Mouse (Mus musculus): ENCODE data around the gene Wdr18. TPM values are rescaled to one million over a fixed set of nuclear protein-coding genes. Genes with fewer than 3 reads are reported as not detected.

The Wdr18 gene
- total RNA-seq, 1 experiment from 2014 or later, result 27.2 TPM

GRCm38 (mm10) chr10:79974087-79974486 is 14.1 kb downstream of the Wdr18 start:
- ATAC-seq (replicated peaks; ENCODE audit: low read depth, poor library complexity, severe bottlenecking), result no peak

GRCm38 (mm10) chr10:79974668-79975067 is 14.7 kb downstream of the Wdr18 start:
- 0 out of 2 replicates have a peak, but pooled peaks have one; percentile 37 for ATAC-seq (replicated peaks; ENCODE audit: low read depth, poor library complexity, severe bottlenecking)

- no peak for ATAC-seq (replicated peaks; ENCODE audit: low read depth, poor library complexity, severe bottlenecking)
These were observed 16.2 kb downstream of the Wdr18 start for GRCm38 (mm10) chr10:79976071-79976721.

- no peak for ATAC-seq (replicated peaks; ENCODE audit: low read depth, poor library complexity, severe bottlenecking)
These were observed 16.8 kb downstream of the Wdr18 start for GRCm38 (mm10) chr10:79976722-79977107.

- ATAC-seq (replicated peaks; ENCODE audit: low read depth, poor library complexity, severe bottlenecking), result no peak
These were observed 17.4 kb downstream of the Wdr18 start for GRCm38 (mm10) chr10:79977324-79977723.

- ATAC-seq (replicated peaks; ENCODE audit: low read depth, poor library complexity, severe bottlenecking), result no peak
These were observed 18.1 kb downstream of the Wdr18 start for GRCm38 (mm10) chr10:79978061-79978460.

GRCm38 (mm10) chr10:79979401-79980155 is 19.6 kb downstream of the Wdr18 start:
- ATAC-seq (replicated peaks; ENCODE audit: low read depth, poor library complexity, severe bottlenecking), result no peak

- no peak for ATAC-seq (replicated peaks; ENCODE audit: low read depth, poor library complexity, severe bottlenecking)
These were observed 23.3 kb downstream of the Wdr18 start for GRCm38 (mm10) chr10:79983205-79983604.

GRCm38 (mm10) chr10:79983670-79984069 is 23.7 kb downstream of the Wdr18 start:
- no peak for ATAC-seq (replicated peaks; ENCODE audit: low read depth, poor library complexity, severe bottlenecking)

- ATAC-seq (replicated peaks; ENCODE audit: low read depth, poor library complexity, severe bottlenecking), result peak; percentile 42
These were observed 24.4 kb downstream of the Wdr18 start, which contains the start of gene Tmem259 for GRCm38 (mm10) chr10:79984195-79984816. Gene Tmem259, minus strand, starts transcription at chr10:79984330.

GRCm38 (mm10) chr10:79984871-79985270 is 24.9 kb downstream of the Wdr18 start:
- peak; percentile 73 for ATAC-seq (replicated peaks; ENCODE audit: low read depth, poor library complexity, severe bottlenecking)

GRCm38 (mm10) chr10:79985334-79986231 is 25.6 kb downstream of the Wdr18 start:
- ATAC-seq (replicated peaks; ENCODE audit: low read depth, poor library complexity, severe bottlenecking), result peak; percentile 19

- no peak for ATAC-seq (replicated peaks; ENCODE audit: low read depth, poor library complexity, severe bottlenecking)
These were observed 26.4 kb downstream of the Wdr18 start for GRCm38 (mm10) chr10:79986232-79986878.

GRCm38 (mm10) chr10:79986963-79987362 is 27.0 kb downstream of the Wdr18 start:
- peak; percentile 38 for ATAC-seq (replicated peaks; ENCODE audit: low read depth, poor library complexity, severe bottlenecking)

GRCm38 (mm10) chr10:79987771-79988505 is 28.0 kb downstream of the Wdr18 start:
- no peak for ATAC-seq (replicated peaks; ENCODE audit: low read depth, poor library complexity, severe bottlenecking)

- no peak for ATAC-seq (replicated peaks; ENCODE audit: low read depth, poor library complexity, severe bottlenecking)
These were observed 28.7 kb downstream of the Wdr18 start, which contains the start of gene Cnn2 for GRCm38 (mm10) chr10:79988506-79989271. Gene Cnn2, plus strand, starts transcription at chr10:79988584.

GRCm38 (mm10) chr10:79989272-79989786 is 29.4 kb downstream of the Wdr18 start:
- ATAC-seq (replicated peaks; ENCODE audit: low read depth, poor library complexity, severe bottlenecking), result no peak

GRCm38 (mm10) chr10:79989870-79990269 is 29.9 kb downstream of the Wdr18 start:
- ATAC-seq (replicated peaks; ENCODE audit: low read depth, poor library complexity, severe bottlenecking), result no peak
